Mouse (Mus musculus) T-helper 17 cell (primary cell): ENCODE results near the gene Cfap69.
"Not testable (repeated sequence)": the region's sequence is repeated elsewhere in the genome, so short reads cannot be mapped to it uniquely, and the experiment has no call there.

Experiments
- in situ Hi-C, 2 experiments: fragments of 300-600 bp; cut with MboI, MseI; formaldehyde crosslinking; loops; 1 replicate in 1 of 2; 2 replicates in 1 of 2; pipeline ENCODE4 v1.15.1; 2025; ENCODE audit warnings: high pct_unique_total_duplicates in 2 of 2

Cfap69 gene

GRCm38 (mm10) chr5:5663655-5664370, at the start of gene Cfap69:
Gene Cfap69, minus strand, starts transcription at chr5:5664239.
- in situ Hi-C loops = no loop called here

GRCm38 (mm10) chr5:5711032-5711431, 47.0 kb upstream of the Cfap69 start:
- in situ Hi-C loops = loop anchor here in 1 of 2 experiments (10.0 kb wide), 1 partner anchor 1234 kb away; no protein-coding TSS in a partner anchor

DNA sequence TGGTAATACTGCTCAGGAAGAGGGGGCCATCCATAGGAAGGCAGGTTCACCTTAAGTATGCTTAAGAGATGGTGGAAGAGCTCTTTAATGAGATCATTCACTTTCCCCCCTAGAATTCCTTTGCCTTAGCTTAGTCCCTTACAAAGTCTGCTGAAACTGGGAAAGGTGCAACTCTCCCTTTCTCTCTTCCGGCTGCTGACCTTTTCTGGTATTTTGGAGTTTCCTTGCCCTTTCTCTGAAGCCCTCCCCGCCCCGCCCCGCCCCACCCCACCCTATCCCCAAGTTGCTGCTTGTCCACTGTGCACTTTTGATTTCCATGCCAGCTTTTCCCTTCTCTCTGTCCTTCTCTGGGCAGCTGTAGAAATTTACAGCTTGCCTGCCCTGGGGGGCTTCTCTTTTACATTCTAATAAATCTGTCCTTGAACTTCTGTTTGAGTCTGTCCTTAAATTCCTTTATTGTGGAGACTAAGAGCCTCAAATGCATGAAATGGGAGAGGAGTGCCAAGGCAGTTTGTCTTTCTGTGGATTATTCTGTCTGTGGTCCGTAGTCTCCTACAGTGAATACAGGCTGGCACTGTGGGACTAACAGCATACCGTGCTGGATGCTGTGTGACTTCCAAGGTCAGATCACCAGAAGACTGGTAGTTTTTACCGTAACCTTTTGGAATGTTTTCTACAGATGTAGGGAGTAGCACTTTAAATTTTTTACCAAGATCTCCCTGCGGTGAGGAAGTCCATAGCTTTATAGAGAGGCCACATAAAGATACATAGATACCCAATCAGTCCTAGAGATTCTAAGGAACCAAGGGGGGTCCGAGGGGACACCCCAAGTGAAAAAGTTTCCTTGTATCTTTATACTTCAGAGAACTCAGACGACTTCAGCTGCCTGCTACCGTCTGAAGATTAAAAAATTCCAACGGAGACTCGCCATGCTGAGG, 43.6 kb upstream of the Cfap69 start:
- in situ Hi-C loops = no loop called here

DNA sequence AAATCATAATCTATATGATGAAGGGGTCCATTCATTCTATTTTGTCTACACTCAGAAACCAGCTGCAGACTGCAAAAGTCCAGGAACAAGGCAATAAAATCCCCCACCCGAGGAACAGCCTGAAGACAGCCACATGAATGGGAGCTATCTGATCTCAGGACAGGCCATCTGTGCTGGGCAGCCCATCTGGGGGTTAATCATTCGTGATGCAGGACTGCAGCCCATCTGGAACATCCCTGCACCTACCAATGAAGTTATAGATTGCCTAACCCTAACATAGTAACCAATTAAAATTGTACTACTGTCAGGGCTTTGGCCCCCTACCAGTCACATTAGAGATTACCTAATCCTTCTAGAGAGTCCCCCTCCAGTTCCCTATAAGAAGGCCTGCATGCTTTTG, 41.0 kb upstream of the Cfap69 start:
- in situ Hi-C loops = no loop called here

DNA sequence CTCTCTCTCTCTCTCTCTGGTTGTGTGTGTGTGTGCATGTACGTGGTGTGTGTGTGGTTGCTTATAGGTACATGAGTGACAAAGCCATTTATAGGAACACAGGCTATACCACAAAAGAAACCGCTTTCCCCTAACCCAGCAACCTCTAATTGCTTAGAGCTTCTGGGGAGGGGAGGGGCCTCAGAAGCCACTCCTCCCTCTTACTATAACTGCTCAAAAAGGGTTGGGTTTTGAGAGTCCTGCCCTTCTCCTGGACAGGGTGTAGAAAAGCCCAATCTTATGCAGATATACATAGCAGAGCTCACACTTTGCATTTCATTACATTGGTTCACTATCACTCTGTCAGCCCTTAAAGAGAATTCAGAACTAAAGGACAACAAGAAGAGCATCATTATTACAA, 36.3 kb upstream of the Cfap69 start:
- in situ Hi-C loops = no loop called here

DNA sequence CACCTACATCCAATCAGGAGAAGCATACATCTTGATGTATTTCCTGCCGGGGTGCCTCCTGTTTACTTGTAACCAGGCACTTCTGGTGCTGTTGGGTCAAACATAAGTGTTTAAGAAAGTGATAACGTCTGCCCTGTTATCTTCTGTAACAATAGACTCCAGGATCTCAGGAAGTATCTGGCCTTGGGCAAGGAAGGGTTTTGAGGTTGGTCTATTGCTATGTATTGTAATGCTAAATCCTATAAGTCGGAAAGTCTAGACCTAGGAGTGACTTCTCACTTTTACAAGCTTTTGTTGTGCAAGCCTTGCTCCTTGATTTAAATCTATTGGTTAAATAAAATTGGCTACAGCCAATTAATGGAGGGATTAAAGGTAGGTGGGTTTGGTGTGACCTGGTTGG, 34.8 kb upstream of the Cfap69 start:
- in situ Hi-C loops = loop anchor here in 1 of 2 experiments (5.0 kb wide), 1 partner anchor 53 kb away; no protein-coding TSS in a partner anchor

- in situ Hi-C loops = loop anchor here in 1 of 2 experiments (5.0 kb wide), 1 partner anchor 57 kb away; no protein-coding TSS in a partner anchor
Observed at GRCm38 (mm10) chr5:5695401-5695942, 31.4 kb upstream of the Cfap69 start.

DNA sequence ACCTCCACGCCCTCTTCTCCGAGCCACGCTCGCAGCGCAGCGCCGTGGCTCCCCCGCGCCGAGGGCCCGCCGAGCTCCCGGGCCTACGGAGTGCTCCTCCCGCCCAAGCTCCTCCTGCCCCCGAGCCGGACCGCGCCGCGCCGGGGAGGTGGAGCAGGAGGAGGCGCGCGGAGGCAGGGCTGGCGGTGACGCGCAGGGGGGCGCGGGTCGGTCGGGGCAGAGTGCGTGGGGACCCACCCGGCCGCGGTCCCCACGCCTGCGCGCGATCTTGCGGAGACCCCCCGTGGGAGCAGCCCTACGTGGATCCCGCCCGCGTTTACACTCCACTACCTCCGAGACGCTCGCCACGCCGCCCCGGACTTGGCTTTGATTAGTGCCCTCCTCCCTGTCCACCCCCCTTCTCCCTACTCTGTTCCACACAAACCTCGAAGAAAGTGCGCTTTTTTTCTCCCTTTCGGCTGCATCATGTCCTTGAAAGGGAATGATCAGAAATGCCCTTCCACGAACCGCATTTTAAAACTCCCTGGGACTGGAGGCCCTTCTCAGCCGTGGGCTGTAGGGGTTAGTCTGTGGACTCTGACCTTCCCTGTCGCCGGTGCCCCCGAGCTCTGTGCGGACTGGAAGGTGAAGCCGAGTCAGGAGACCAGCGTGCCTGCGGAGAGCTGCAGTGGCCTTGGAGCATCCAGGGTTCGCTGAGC, 30.1 kb upstream of the Cfap69 start, which contains the start of gene Steap2:
TSS of gene Steap2 (minus strand) at position 623 of the 698 bp plus-strand sequence.
- in situ Hi-C loops = no loop called here

DNA sequence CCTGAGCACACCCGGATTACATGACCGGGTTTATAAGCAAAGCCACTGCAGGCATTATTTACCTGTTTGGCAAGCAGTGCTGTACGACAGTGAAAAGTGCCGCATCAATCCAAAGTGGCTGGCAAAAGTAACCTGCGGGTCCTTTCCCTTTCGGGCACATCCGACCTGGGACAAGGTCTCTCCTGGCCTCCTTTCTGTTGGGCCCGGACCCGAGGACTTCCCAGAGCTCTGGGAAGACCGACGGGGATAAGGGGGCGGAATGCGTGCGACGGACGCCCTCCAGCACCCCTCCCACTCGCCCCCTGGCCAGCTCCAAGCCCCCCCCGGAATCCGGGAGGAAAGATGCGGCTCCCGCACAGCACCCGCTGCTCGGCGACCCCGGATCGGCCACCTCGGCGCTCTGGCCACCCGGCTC, 29.5 kb upstream of the Cfap69 start:
- in situ Hi-C loops = no loop called here

DNA sequence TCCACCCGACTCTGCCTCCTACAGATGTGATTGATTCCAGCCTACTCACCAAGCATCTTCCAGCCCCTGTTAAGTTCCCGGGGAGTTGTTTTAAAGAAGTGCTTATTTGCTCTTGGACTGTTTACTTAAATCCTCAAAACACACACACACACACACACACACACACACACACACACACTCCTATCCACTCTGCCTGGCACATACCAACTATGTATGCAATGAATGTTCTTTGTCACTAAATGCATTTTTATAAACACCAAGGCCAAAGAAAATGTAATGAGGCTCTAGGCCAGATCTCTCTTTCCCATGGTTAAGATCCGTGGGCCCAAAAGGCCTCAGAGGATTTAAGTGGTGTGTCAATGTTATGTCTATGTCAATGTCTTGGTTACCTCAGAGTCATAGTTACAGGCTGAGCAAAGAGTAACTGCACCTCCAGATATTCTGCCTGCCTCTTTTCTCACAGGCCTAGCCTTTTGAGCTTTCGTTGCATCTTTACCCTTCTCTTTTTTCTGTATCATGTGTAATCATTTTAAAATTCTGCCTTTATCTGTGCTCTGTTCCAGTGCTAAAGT, 28.2 kb upstream of the Cfap69 start:
- in situ Hi-C loops = no loop called here

DNA sequence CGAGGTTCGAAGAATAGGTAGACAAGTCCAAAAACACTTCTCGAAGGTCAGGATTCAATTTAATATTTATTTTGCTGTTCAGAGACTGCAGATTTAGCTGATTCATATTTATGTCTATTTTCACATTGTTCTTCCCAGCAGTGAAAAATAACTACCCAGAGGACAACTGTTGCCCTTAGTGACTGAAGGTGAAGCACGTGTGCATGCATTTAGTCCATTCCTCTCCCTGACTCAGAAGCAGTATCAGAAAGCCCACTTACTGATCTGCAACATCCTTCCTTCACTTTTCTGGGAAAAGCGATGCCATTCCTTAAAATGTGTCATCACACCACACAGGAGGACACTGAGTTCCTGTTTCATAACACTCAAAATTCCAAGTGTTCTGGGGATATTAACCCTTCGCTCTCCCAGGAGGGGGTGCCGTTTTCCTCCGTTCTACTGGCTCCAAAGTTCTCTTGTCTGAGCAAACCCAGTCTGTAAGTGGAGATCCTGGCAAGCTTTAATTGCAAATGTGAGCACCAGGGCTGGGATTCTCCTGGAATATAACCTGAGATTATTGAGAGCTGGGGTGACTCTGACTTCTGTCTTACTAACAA, 25.0 kb upstream of the Cfap69 start:
- in situ Hi-C loops = no loop called here

GRCm38 (mm10) chr5:5688228-5688627, 24.2 kb upstream of the Cfap69 start:
- in situ Hi-C loops = no loop called here

GRCm38 (mm10) chr5:5686973-5687372, 22.9 kb upstream of the Cfap69 start:
- in situ Hi-C loops = no loop called here

GRCm38 (mm10) chr5:5684946-5685345, 20.9 kb upstream of the Cfap69 start:
- in situ Hi-C loops = not testable (repeated sequence)

- in situ Hi-C loops = no loop called here
Observed at GRCm38 (mm10) chr5:5683292-5683691, 19.3 kb upstream of the Cfap69 start.

GRCm38 (mm10) chr5:5679459-5679858, 15.4 kb upstream of the Cfap69 start:
- in situ Hi-C loops = no loop called here

DNA sequence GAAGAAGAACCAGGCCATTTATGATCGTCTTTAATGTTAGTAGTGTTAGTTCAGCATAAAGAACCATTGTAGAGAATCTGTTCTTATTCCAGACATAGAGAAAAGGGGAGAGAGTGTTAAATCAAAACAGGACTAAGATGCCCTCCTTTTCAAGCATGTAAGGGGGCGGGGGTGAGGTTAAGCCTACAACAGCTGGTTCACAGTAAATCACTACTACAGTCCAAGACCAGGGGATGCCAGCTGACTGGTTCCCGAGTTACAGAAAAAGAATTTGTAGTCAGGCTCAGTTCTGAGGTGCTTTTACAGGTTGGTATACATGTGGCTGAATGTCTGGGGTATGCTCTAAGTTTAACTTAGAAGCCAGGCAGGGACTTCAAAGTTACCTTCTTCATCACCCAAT, 12.0 kb upstream of the Cfap69 start:
- in situ Hi-C loops = no loop called here

DNA sequence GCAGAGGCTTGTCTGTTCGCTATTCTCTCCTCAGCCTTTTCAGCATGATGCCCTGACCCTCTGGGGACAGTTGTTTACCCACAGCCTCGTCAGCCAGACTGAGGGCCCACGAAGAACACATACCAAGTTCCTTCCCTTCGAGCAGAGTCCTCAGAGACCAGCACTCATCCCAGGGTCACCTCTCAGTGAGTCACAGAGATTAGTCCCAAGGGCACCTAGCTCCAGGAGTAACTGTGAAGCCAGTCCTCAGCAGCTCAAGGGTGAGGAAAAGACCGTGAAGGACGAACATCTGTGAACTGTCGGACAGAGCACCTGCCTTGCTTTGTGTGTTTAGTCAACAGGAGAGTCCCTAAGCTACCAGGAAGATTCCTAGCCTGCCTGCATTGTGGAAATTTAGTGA, 4.9 kb upstream of the Cfap69 start:
- in situ Hi-C loops = no loop called here

GRCm38 (mm10) chr5:5664371-5664926, 410 bp upstream of the Cfap69 start:
- in situ Hi-C loops = no loop called here

GRCm38 (mm10) chr5:5663057-5663456, 982 bp downstream of the Cfap69 start:
- in situ Hi-C loops = no loop called here
